Mouse (Mus musculus): Measurements from ENCODE around the gene Unkl. TPM values are rescaled to one million over a fixed set of nuclear protein-coding genes. Genes with fewer than 3 reads are reported as not detected.

Unkl gene
- polyA plus RNA-seq, 1 experiment from 2014 or later, result 7.0 TPM

DNA sequence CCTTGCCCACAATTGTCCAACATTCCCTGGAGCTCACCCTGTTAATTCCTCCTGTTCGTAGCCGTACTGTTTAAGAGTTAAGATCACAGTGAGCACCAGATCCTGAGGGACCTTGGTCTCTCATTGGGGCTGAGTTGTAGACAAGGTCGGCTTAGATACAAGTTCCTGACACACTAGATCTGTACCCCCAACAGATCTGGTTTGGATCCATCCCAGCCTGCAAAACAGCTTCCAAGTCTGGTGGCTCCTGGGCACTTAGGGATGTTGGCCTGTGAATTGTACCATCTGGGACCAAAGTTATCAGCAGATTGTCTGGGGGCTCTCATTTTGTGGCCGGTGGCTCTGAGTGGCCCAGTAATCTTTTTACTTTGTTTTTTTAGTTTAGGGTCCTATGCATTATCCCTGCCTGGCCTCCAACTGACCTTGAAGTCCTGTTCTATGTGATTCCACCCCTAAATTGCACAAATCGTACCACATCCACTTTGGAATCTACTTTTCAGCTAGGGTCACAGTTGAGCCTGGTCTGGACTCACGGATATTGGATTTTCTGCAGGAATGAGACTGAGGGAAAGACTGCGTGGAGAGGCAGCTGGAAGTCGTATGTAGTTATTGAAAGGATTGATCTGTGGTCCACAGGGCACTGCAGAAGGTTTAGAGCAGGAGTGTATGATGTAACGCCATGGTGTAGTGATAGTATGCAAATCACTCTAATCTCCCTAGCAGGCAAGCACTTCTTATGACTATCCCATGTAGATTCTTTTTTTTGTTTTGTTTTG lies 86.6 kb downstream of the Unkl start, which contains the start of gene Ube2i:
Ube2i (minus strand) TSS at position 52 of the 776 bp plus-strand sequence.
- ATAC-seq (replicated peaks; ENCODE audit: low FRiP score, low read depth) (no peak), DNase-seq (ENCODE audit: low spot score) (no peak)

GRCm38 (mm10) chr17:25275833-25276232 lies 87.6 kb downstream of the Unkl start:
- no peak overlapping the region for H3K9ac ChIP-seq (ENCODE audit: low read depth, low read length)
- H3K27me3 ChIP-seq (ENCODE audit: insufficient read depth, low read length), result no peaks in the 10 kb centered on the region
- peaks cover 12% of the 10 kb centered on the region; the same call in 1 of the 2 replicates for H3K4me1 ChIP-seq (replicated peaks; ENCODE audit: insufficient read depth, low read length)
- DNase-seq (ENCODE audit: low spot score) (no peak), ATAC-seq (replicated peaks; ENCODE audit: low FRiP score, low read depth) (no peak)
- H3K27ac ChIP-seq, result no peak overlapping the region
- H3K4me2 ChIP-seq (ENCODE audit: low read length), result no peak overlapping the region
- no peaks in the 10 kb centered on the region for H3K9me3 ChIP-seq (replicated peaks; ENCODE audit: low read length)
- WGBS, result 94% methylated on average over 3 of the region's 3 CpGs
- H3K4me3 ChIP-seq (replicated peaks; ENCODE audit: low read depth, low read length), result no peak overlapping the region
- H3K36me3 ChIP-seq (ENCODE audit: insufficient read depth, low read length), result no peaks in the 10 kb centered on the region
- TF ChIP-seq CTCF (IDR thresholded peaks at IDR 0.05; ENCODE audit: low read depth), result no peak

More for the DNA sequence above, 86.6 kb downstream of the Unkl start, which contains the start of gene Ube2i:
- H3K4me3 ChIP-seq (replicated peaks; ENCODE audit: low read depth, low read length), result peak within 1 kb of the TSS; percentile 100
- peak within 1 kb of the TSS; percentile 99 for H3K27ac ChIP-seq
- no peaks in the 10 kb centered on the region for H3K27me3 ChIP-seq (ENCODE audit: insufficient read depth, low read length)
- H3K9me3 ChIP-seq (replicated peaks; ENCODE audit: low read length), result no peaks in the 10 kb centered on the region
- TF ChIP-seq CTCF (IDR thresholded peaks at IDR 0.05; ENCODE audit: low read depth), result no peak
- WGBS, result 84% methylated on average over 9 of the region's 9 CpGs
- no peaks in the 10 kb centered on the region for H3K36me3 ChIP-seq (ENCODE audit: insufficient read depth, low read length)
- peak within 1 kb of the TSS; percentile 52 for H3K4me2 ChIP-seq (ENCODE audit: low read length)
- peak within 1 kb of the TSS; percentile 100 for H3K9ac ChIP-seq (ENCODE audit: low read depth, low read length)
- H3K4me1 ChIP-seq (replicated peaks; ENCODE audit: insufficient read depth, low read length), result peaks cover 19% of the 10 kb centered on the region; the same call in 1 of the 2 replicates

- no peaks in the 10 kb centered on the region for H3K9me3 ChIP-seq (replicated peaks; ENCODE audit: low read length)
- 33% methylated on average over 11 of the region's 11 CpGs for WGBS
- TF ChIP-seq CTCF (IDR thresholded peaks at IDR 0.05; ENCODE audit: low read depth), result no peak
- DNase-seq (ENCODE audit: low spot score) (peak; percentile 51), ATAC-seq (replicated peaks; ENCODE audit: low FRiP score, low read depth) (no peak)
- no peaks in the 10 kb centered on the region for H3K4me1 ChIP-seq (replicated peaks; ENCODE audit: insufficient read depth, low read length)
- H3K4me3 ChIP-seq (replicated peaks; ENCODE audit: low read depth, low read length), result no peak overlapping the region
- H3K4me2 ChIP-seq (ENCODE audit: low read length), result no peak overlapping the region
- no peaks in the 10 kb centered on the region for H3K27me3 ChIP-seq (ENCODE audit: insufficient read depth, low read length)
- no peaks in the 10 kb centered on the region for H3K36me3 ChIP-seq (ENCODE audit: insufficient read depth, low read length)
- no peak overlapping the region for H3K9ac ChIP-seq (ENCODE audit: low read depth, low read length)
- H3K27ac ChIP-seq, result no peak overlapping the region
Measured at GRCm38 (mm10) chr17:25282133-25282532, 93.9 kb downstream of the Unkl start.

Small RNA genes lying within 50 kb of the gene (microRNA-seq; reads per million reads assigned to microRNA genes)
- gene Mir3547, result 1.6 reads per million

Other genes with a start within 250 kb of the Unkl start
- gene Jpt2, start 227.7 kb upstream of the Unkl start, polyA plus RNA-seq (2015; fragmentation: Nextera tagmentation; extraction: Ambion mirVana), result 95.0 and 108 TPM in 2 replicates
- gene Cramp1l, start 172.6 kb upstream of the Unkl start, polyA plus RNA-seq (2015; fragmentation: Nextera tagmentation; extraction: Ambion mirVana), result 3.4 and 4.5 TPM in 2 replicates
- 10.1 and 10.9 TPM in 2 replicates for gene Ift140, start 172.3 kb upstream of the Unkl start, polyA plus RNA-seq (2015; fragmentation: Nextera tagmentation; extraction: Ambion mirVana)
- 54.5 and 59.9 TPM in 2 replicates for gene Tmem204, start 104.8 kb upstream of the Unkl start, polyA plus RNA-seq (2015; fragmentation: Nextera tagmentation; extraction: Ambion mirVana)
- 24.2 and 24.7 TPM in 2 replicates for gene Telo2, start 72.4 kb upstream of the Unkl start, polyA plus RNA-seq (2015; fragmentation: Nextera tagmentation; extraction: Ambion mirVana)
- not detected in 2 replicates for gene Ptx4, start 67.6 kb upstream of the Unkl start, polyA plus RNA-seq (2015; fragmentation: Nextera tagmentation; extraction: Ambion mirVana)
- gene Clcn7, start 55.0 kb upstream of the Unkl start, polyA plus RNA-seq (2015; fragmentation: Nextera tagmentation; extraction: Ambion mirVana), result 14.7 and 17.2 TPM in 2 replicates
- gene Ccdc154, start 25.9 kb upstream of the Unkl start, polyA plus RNA-seq (2015; fragmentation: Nextera tagmentation; extraction: Ambion mirVana), result not detected in 2 replicates
- gene Gm38655, start 12.9 kb upstream of the Unkl start, polyA plus RNA-seq (2015; fragmentation: Nextera tagmentation; extraction: Ambion mirVana), result not detected in 2 replicates
- 31.6 and 32.1 TPM in 2 replicates for gene BC003965, start 3.8 kb upstream of the Unkl start, polyA plus RNA-seq (2015; fragmentation: Nextera tagmentation; extraction: Ambion mirVana)
- gene Gnptg, start 51.7 kb downstream of the Unkl start, polyA plus RNA-seq (2015; fragmentation: Nextera tagmentation; extraction: Ambion mirVana), result 68.8 and 71.2 TPM in 2 replicates
- gene Tsr3, start 51.8 kb downstream of the Unkl start, polyA plus RNA-seq (2015; fragmentation: Nextera tagmentation; extraction: Ambion mirVana), result 50.1 and 52.3 TPM in 2 replicates
- 1.0 and 1.5 TPM in 2 replicates for gene Baiap3, start 68.0 kb downstream of the Unkl start, polyA plus RNA-seq (2015; fragmentation: Nextera tagmentation; extraction: Ambion mirVana)
- gene Ube2i, start 86.2 kb downstream of the Unkl start, polyA plus RNA-seq (2015; fragmentation: Nextera tagmentation; extraction: Ambion mirVana), result 501 and 544 TPM in 2 replicates
- gene Prss34, start 110.0 kb downstream of the Unkl start, polyA plus RNA-seq (2015; fragmentation: Nextera tagmentation; extraction: Ambion mirVana), result 0.09 and 0.18 TPM in 2 replicates
- not detected in 2 replicates for gene Prss28, start 120.2 kb downstream of the Unkl start, polyA plus RNA-seq (2015; fragmentation: Nextera tagmentation; extraction: Ambion mirVana)
- gene Prss29, start 130.3 kb downstream of the Unkl start, polyA plus RNA-seq (2015; fragmentation: Nextera tagmentation; extraction: Ambion mirVana), result not detected in 2 replicates
- gene Tpsab1, start 157.2 kb downstream of the Unkl start, polyA plus RNA-seq (2015; fragmentation: Nextera tagmentation; extraction: Ambion mirVana), result 0.19 and 0.55 TPM in 2 replicates
- 1.5 and 4.2 TPM in 2 replicates for gene Tpsb2, start 177.9 kb downstream of the Unkl start, polyA plus RNA-seq (2015; fragmentation: Nextera tagmentation; extraction: Ambion mirVana)
- gene Tpsg1, start 180.9 kb downstream of the Unkl start, polyA plus RNA-seq (2015; fragmentation: Nextera tagmentation; extraction: Ambion mirVana), result 0.18 and 0.41 TPM in 2 replicates
- gene Cacna1h, start 245.4 kb downstream of the Unkl start, polyA plus RNA-seq (2015; fragmentation: Nextera tagmentation; extraction: Ambion mirVana), result 1.2 and 1.7 TPM in 2 replicates

Measured in kidney, postnatal 0 days (tissue).